Mouse (Mus musculus) hematopoietic stem cell, adult 5-6 weeks (primary cell): ENCODE results near the gene Slc24a3. TPM values are rescaled to one million over a fixed set of nuclear protein-coding genes. Genes with fewer than 3 reads are reported as not detected.
A peak's percentile ranks its signal among the peaks of the same experiment; 100 is the strongest.

Experiments used
- ATAC-seq, 2 experiments: fragments of 125-278 bp in 1 of 2; replicated peaks in 1 of 2; 2 replicates each; pipeline ENCODE4 v1.8.0; 2016 to 2017; ENCODE audit warnings: inconsistent platforms in 2 of 2, mild to moderate bottlenecking in 2 of 2, moderate number of reproducible peaks in 2 of 2, low read depth in 1 of 2, moderate TSS enrichment in 1 of 2; ENCODE audit not compliant: low FRiP score in 2 of 2, poor library complexity in 2 of 2, severe bottlenecking in 2 of 2, insufficient read depth in 1 of 2, low TSS enrichment in 1 of 2
- total RNA-seq: library from RNA; stranded (forward); fragments of 172-1452, 232-1000 nt; gene quantifications from 2 replicates; pipeline ENCODE4 v1.2.3, GENCODE M21; 2017

Slc24a3 gene
- total RNA-seq, 1 experiment from 2014 or later, result 1.0 TPM

GRCm38 (mm10) chr2:145533086-145533485 is 365.5 kb downstream of the Slc24a3 start:
- no peak for ATAC-seq

- ATAC-seq, result no peak
Observed at GRCm38 (mm10) chr2:145535307-145535706, 367.8 kb downstream of the Slc24a3 start.

GRCm38 (mm10) chr2:145535774-145536173 is 368.2 kb downstream of the Slc24a3 start:
- peak in 1 of 2 experiments; percentile 51; a peak in 1 of 4 replicates for ATAC-seq

- ATAC-seq, result no peak
Observed at GRCm38 (mm10) chr2:145536986-145537385, 369.4 kb downstream of the Slc24a3 start.

- no peak for ATAC-seq
Observed at GRCm38 (mm10) chr2:145541695-145542094, 374.1 kb downstream of the Slc24a3 start.

GRCm38 (mm10) chr2:145546071-145546470 is 378.5 kb downstream of the Slc24a3 start:
- no peak for ATAC-seq

- no peak for ATAC-seq
Observed at GRCm38 (mm10) chr2:145554722-145555252, 387.2 kb downstream of the Slc24a3 start.

- no peak for ATAC-seq
Observed at GRCm38 (mm10) chr2:145555713-145556112, 388.2 kb downstream of the Slc24a3 start.

- peak; percentile 80 to 90 for ATAC-seq
Observed at GRCm38 (mm10) chr2:145557361-145557931, 389.9 kb downstream of the Slc24a3 start.

- ATAC-seq, result no peak
Observed at GRCm38 (mm10) chr2:145562493-145562892, 394.9 kb downstream of the Slc24a3 start.

GRCm38 (mm10) chr2:145564596-145564995 is 397.0 kb downstream of the Slc24a3 start:
- no peak for ATAC-seq

GRCm38 (mm10) chr2:145566904-145567303 is 399.4 kb downstream of the Slc24a3 start:
- peak in 1 of 2 experiments; percentile 39; a peak in 2 of 4 replicates for ATAC-seq

GRCm38 (mm10) chr2:145571943-145572342 is 404.4 kb downstream of the Slc24a3 start:
- ATAC-seq, result no peak

GRCm38 (mm10) chr2:145574148-145574547 is 406.6 kb downstream of the Slc24a3 start:
- peak; percentile 27 to 73; a peak in 2 of 4 replicates for ATAC-seq

- no peak for ATAC-seq
Observed at GRCm38 (mm10) chr2:145583103-145583502, 415.5 kb downstream of the Slc24a3 start.

- no peak for ATAC-seq
Observed at GRCm38 (mm10) chr2:145585437-145585836, 417.9 kb downstream of the Slc24a3 start.

- peak; percentile 84 to 91 for ATAC-seq
Observed at GRCm38 (mm10) chr2:145588009-145588737, 420.6 kb downstream of the Slc24a3 start.

- no peak for ATAC-seq
Observed at GRCm38 (mm10) chr2:145591881-145592280, 424.3 kb downstream of the Slc24a3 start.
